Mouse (Mus musculus) thymus, adult 2 months (tissue): Measurements from ENCODE around the gene Gtf3a.

Source experiments
- CTCF ChIP-seq: fragments of 200-500 bp; IDR thresholded peaks from 2 replicates; pipeline ENCODE4 v1.5.1; 2012; ENCODE audit warnings: mild to moderate bottlenecking, control low read depth, low read length, moderate library complexity, borderline replicate concordance; ENCODE audit not compliant: control insufficient read depth, poor library complexity, insufficient read depth; ENCODE audit errors: extremely low read depth
- POLR2A ChIP-seq: fragments of 200-500 bp; IDR thresholded peaks from 2 replicates; pipeline ENCODE4 v1.6.1; 2012; ENCODE audit warnings: mild to moderate bottlenecking, low read length, control low read depth, moderate library complexity; ENCODE audit not compliant: control insufficient read depth, poor library complexity, insufficient read depth; ENCODE audit errors: extremely low read depth

DNA sequence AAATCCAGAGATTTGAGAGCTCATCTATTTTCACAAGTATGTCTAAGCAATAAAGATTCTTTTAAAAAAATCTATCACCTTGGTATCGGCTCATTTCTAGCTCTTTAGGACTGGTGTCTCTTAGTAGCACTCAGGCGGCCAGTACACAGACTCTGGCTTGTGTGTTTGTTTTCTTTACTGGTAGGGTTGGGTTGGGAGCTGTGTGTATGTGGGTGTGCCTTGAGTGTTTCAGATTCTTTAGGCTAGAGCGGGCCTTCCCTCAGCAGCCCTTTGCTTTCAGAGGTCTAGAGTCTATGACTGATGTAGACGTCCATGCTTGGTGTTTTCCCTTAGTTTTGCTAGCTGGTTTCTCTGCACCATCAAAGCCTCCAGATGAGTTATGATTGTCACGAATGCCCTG is 24.9 kb upstream of the Gtf3a start:
- TF ChIP-seq CTCF (no peak), POLR2A (no peak)
